Mouse (Mus musculus) neutrophil, adult 5-6 weeks (primary cell): Measurements from ENCODE around the gene Nudt9. TPM values are rescaled to one million over a fixed set of nuclear protein-coding genes. Genes with fewer than 3 reads are reported as not detected.

Source experiments
- ATAC-seq: fragments of 151-379, 151-347 bp; 2 replicates; pipeline ENCODE4 v1.8.0; 2017; ENCODE audit warnings: mild to moderate bottlenecking, moderate TSS enrichment; ENCODE audit not compliant: insufficient number of reproducible peaks, poor library complexity, low FRiP score, severe bottlenecking; ENCODE audit errors: extremely low read depth
- total RNA-seq: library from RNA; stranded (forward); fragments of 200-1000 nt; gene quantifications from 2 replicates; pipeline ENCODE4 v1.2.3, GENCODE M21; 2017

Nudt9 gene
- total RNA-seq, 1 experiment from 2014 or later = 29.7 TPM

- no peak for ATAC-seq
These were observed 13.5 kb upstream of the Nudt9 start for GRCm38 (mm10) chr5:104032434-104033097.

GRCm38 (mm10) chr5:104035066-104035465, 11.0 kb upstream of the Nudt9 start:
- ATAC-seq = no peak

- ATAC-seq = no peak
These were observed 10.3 kb upstream of the Nudt9 start for GRCm38 (mm10) chr5:104035824-104036223.

GRCm38 (mm10) chr5:104036686-104037085, 9.4 kb upstream of the Nudt9 start:
- ATAC-seq = no peak

GRCm38 (mm10) chr5:104039154-104039932, 6.8 kb upstream of the Nudt9 start:
- no peak for ATAC-seq

- no peak for ATAC-seq
These were observed 3.2 kb upstream of the Nudt9 start for GRCm38 (mm10) chr5:104042906-104043305.

- no peak for ATAC-seq
These were observed 2.4 kb upstream of the Nudt9 start for GRCm38 (mm10) chr5:104043704-104044103.

GRCm38 (mm10) chr5:104047200-104048105, 1.3 kb downstream of the Nudt9 start:
- no peak for ATAC-seq

GRCm38 (mm10) chr5:104048139-104048538, 2.0 kb downstream of the Nudt9 start:
- ATAC-seq = no peak

GRCm38 (mm10) chr5:104052956-104053355, 6.8 kb downstream of the Nudt9 start:
- ATAC-seq = peak; percentile 81

- no peak for ATAC-seq
These were observed 8.8 kb downstream of the Nudt9 start for GRCm38 (mm10) chr5:104054938-104055337.

- ATAC-seq = no peak
These were observed 9.7 kb downstream of the Nudt9 start for GRCm38 (mm10) chr5:104055816-104056215.

GRCm38 (mm10) chr5:104056295-104056694, 10.2 kb downstream of the Nudt9 start:
- ATAC-seq = no peak

- peak; percentile 63; the same call in 1 of the 2 replicates for ATAC-seq
These were observed 11.9 kb downstream of the Nudt9 start for GRCm38 (mm10) chr5:104058021-104058420.

GRCm38 (mm10) chr5:104059628-104060027, 13.5 kb downstream of the Nudt9 start:
- no peak for ATAC-seq

GRCm38 (mm10) chr5:104060429-104060828, 14.3 kb downstream of the Nudt9 start:
- no peak for ATAC-seq

- no peak for ATAC-seq
These were observed 16.0 kb downstream of the Nudt9 start for GRCm38 (mm10) chr5:104061936-104062772.

- ATAC-seq = no peak
These were observed 16.9 kb downstream of the Nudt9 start for GRCm38 (mm10) chr5:104062773-104063551.
